Mouse (Mus musculus) midbrain, embryonic 15.5 days (tissue): ENCODE measurements around the gene Neb. TPM values are rescaled to one million over a fixed set of nuclear protein-coding genes. Genes with fewer than 3 reads are reported as not detected.

Experiments used
- ATAC-seq: fragments of 200-750 bp; cut with Nextera tagmentation; replicated peaks from 2 replicates; pipeline ENCODE4 v1.8.0; 2017; ENCODE audit warnings: moderate TSS enrichment
- H3K27ac ChIP-seq: fragments of 300-500 bp; sonication (generic); 2 replicates; pipeline ENCODE4 v1.5.1; 2015; ENCODE audit warnings: mild to moderate bottlenecking, inconsistent platforms
- H3K27me3 ChIP-seq: fragments of 300-500 bp; sonication (generic); replicated peaks from 2 replicates; pipeline ENCODE4 v1.6.1; 2015; ENCODE audit warnings: inconsistent platforms
- H3K36me3 ChIP-seq: fragments of 300-500 bp; sonication (generic); replicated peaks from 2 replicates; pipeline ENCODE4 v1.6.1; 2015; ENCODE audit warnings: inconsistent platforms
- H3K4me1 ChIP-seq: fragments of 300-500 bp; sonication (generic); 2 replicates; pipeline ENCODE4 v1.6.1; 2015; ENCODE audit warnings: inconsistent platforms
- H3K4me2 ChIP-seq: fragments of 300-500 bp; sonication (generic); 2 replicates; pipeline ENCODE4 v1.6.1; 2015; ENCODE audit warnings: inconsistent platforms, mild to moderate bottlenecking, moderate library complexity
- H3K4me3 ChIP-seq: fragments of 300-500 bp; sonication (generic); 2 replicates; pipeline ENCODE4 v1.5.1; 2015; ENCODE audit warnings: mild to moderate bottlenecking, inconsistent platforms
- H3K9ac ChIP-seq: fragments of 300-500 bp; sonication (generic); 2 replicates; pipeline ENCODE4 v1.6.1; 2015; ENCODE audit warnings: mild to moderate bottlenecking, inconsistent platforms
- H3K9me3 ChIP-seq: fragments of 300-500 bp; sonication (generic); 2 replicates; pipeline ENCODE4 v1.6.1; 2016; ENCODE audit warnings: inconsistent platforms
- WGBS: fragments of 180-500 bp; shearing (Covaris S2); methylation state at CpG from one replicate; pipeline ENCODE4 v1.1.7; 2015; ENCODE audit warnings: mixed read lengths; 5-methylcytosine and 5-hydroxymethylcytosine counted together
- polyA plus RNA-seq: library from polyadenylated mRNA; unstranded; fragments of >200 nt; fragmentation: Nextera tagmentation; extraction: Ambion mirVana; gene quantifications from 2 replicates; pipeline ENCODE4 v1.2.1, GENCODE M21; 2015

Neb gene
- polyA plus RNA-seq, 1 experiment from 2014 or later: 0.65 TPM

DNA sequence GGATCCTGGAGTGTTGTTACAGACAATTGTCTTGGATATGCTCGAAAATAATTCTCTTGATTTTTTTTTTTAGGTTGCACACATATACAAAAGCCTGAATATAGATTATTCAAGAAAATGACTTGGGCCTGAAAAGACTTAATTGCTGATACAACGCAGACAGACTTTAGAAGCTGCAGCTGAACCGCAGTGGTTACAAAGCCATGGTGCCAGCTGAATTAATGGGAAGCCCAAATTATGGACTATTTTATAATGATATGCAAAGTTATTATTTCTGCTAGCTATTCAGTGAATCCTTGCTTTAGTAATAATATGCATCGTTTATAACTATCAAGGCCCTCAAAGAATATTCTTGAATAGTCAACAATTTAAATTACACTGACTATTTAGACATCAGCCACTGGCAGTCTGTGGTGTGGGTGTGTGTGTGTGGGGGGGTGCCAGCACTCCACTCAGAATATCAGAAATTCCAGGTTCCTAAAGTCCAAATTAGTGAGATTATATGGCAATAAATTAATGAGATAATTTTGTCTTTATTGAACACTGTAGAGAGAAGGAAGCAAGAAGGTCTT, 50.9 kb downstream of the Neb start:
- Histone ChIP-seq H3K4me3 (no peak overlapping the region), H3K27ac (no peak overlapping the region), H3K27me3 (no peaks in the 10 kb centered on the region), H3K9ac (no peak overlapping the region), H3K9me3 (no peaks in the 10 kb centered on the region), H3K4me1 (no peaks in the 10 kb centered on the region), H3K4me2 (no peak overlapping the region), H3K36me3 (no peaks in the 10 kb centered on the region)
- no peak for ATAC-seq
- WGBS: 66% methylated on average over 4 of the region's 4 CpGs

DNA sequence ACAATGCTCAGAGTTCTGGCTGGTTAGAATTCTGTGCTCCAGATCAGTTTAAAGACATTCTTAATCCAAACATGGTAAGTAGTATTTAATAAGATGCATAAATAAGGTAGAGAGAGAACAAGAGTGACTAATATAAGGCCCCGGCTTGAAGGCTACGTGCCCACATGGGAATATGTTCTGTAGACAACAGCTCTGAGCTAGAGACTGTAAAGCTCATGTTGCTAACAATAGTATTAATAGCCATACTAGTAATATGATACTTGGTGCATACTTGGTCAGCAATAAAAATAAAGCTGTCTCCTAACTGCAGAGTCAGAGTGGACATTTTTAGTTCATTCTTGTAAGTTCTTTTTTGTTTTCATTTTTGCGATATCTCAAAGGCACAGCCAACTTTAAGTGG, 56.4 kb downstream of the Neb start:
- no peak overlapping the region for H3K4me2 ChIP-seq
- no peaks in the 10 kb centered on the region for H3K27me3 ChIP-seq
- no peaks in the 10 kb centered on the region for H3K9me3 ChIP-seq
- WGBS: 89% methylated on average over 3 of the region's 3 CpGs
- H3K36me3 ChIP-seq: no peaks in the 10 kb centered on the region
- no peaks in the 10 kb centered on the region for H3K4me1 ChIP-seq
- no peak overlapping the region for H3K27ac ChIP-seq
- H3K4me3 ChIP-seq: no peak overlapping the region
- no peak for ATAC-seq
- no peak overlapping the region for H3K9ac ChIP-seq

DNA sequence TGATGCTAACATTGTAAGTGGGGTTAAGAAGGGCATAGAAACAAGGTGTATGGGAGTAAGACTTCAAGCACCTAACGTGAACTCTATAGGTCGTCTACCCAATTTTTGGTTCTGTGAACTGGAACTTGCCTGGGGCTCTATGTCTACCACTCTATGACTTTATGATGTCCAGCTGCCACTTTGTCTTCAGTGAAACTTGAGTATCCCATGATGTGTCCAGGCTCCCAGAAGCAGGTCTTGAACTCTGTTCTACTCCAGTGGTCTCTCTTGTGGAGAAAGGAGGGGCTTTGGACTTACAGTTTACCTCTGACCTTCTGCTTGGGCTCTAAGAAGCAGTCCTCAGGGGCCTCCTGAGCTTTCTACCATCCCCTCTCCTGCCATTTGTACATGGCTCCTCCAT, 58.1 kb downstream of the Neb start:
- Histone ChIP-seq H3K27ac (no peak overlapping the region), H3K4me2 (no peak overlapping the region), H3K4me1 (no peaks in the 10 kb centered on the region), H3K9me3 (no peaks in the 10 kb centered on the region), H3K36me3 (no peaks in the 10 kb centered on the region), H3K9ac (no peak overlapping the region), H3K27me3 (no peaks in the 10 kb centered on the region), H3K4me3 (no peak overlapping the region)
- no peak for ATAC-seq
- WGBS: 94% methylated on average over 2 of the region's 2 CpGs

DNA sequence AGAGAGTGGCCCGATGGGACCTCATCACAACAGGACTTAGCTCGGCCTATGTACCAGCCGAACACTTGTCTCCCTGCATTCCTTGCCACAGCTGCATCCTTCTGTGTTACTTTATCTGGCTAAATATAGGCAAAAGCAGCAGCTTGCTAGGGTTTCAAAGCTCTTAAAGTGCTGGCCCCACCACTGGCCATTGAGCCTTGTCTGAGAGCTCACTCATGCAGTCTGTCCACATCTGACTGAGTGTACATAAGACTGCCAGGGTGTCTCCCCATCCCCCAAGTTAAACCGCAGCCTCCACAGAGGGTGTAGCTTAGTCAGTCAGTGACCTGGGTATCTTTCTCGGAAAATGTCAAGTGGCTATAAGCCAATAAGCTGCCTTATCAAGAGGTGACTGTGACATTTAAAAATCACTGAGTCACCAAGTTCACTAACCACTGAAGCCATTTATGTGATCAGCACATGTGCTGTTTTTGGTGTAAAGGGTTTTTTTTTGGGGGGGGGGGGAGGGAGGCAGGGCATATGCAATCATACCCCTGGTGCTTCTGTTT, 59.2 kb downstream of the Neb start:
- Histone ChIP-seq H3K9me3 (no peaks in the 10 kb centered on the region), H3K36me3 (no peaks in the 10 kb centered on the region), H3K27ac (no peak overlapping the region), H3K27me3 (no peaks in the 10 kb centered on the region), H3K4me1 (no peaks in the 10 kb centered on the region), H3K9ac (no peak overlapping the region), H3K4me2 (no peak overlapping the region), H3K4me3 (no peak overlapping the region)
- no peak for ATAC-seq
- 80% methylated on average over 5 of the region's 5 CpGs for WGBS

GRCm38 (mm10) chr2:52317471-52317870, 60.8 kb downstream of the Neb start:
- Histone ChIP-seq H3K9me3 (no peaks in the 10 kb centered on the region), H3K27ac (no peak overlapping the region), H3K36me3 (no peaks in the 10 kb centered on the region), H3K27me3 (no peaks in the 10 kb centered on the region), H3K4me2 (no peak overlapping the region), H3K9ac (no peak overlapping the region), H3K4me1 (no peaks in the 10 kb centered on the region), H3K4me3 (no peak overlapping the region)
- ATAC-seq: no peak
- WGBS: 92% methylated on average over 4 of the region's 4 CpGs

DNA sequence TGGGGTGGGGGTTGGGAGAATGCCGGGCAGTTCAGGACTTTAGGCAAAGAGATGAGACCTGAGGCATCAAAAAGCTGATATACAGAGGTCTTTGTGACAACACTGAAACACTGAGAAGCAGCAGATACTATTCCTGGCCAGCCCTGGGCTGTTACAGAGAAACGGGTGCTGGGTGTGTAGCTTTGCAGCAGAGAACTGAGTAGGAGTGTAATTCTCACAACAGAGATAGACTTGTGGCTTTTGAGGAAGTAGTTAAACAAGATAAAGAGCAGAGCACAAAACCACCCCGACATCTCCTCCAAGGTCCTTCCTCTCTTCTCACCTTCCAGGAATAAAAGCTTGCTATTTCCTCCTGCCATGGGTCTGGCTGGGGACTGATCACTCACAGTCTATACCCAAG, 62.5 kb downstream of the Neb start:
- no peak overlapping the region for H3K27ac ChIP-seq
- H3K9me3 ChIP-seq: no peaks in the 10 kb centered on the region
- no peak overlapping the region for H3K9ac ChIP-seq
- no peak for ATAC-seq
- H3K4me3 ChIP-seq: no peak overlapping the region
- no peaks in the 10 kb centered on the region for H3K4me1 ChIP-seq
- WGBS: 83% methylated on average over 3 of the region's 3 CpGs
- H3K27me3 ChIP-seq: no peaks in the 10 kb centered on the region
- no peak overlapping the region for H3K4me2 ChIP-seq
- no peaks in the 10 kb centered on the region for H3K36me3 ChIP-seq

GRCm38 (mm10) chr2:52314922-52315730, 63.1 kb downstream of the Neb start:
- no peaks in the 10 kb centered on the region for H3K4me1 ChIP-seq
- no peaks in the 10 kb centered on the region for H3K36me3 ChIP-seq
- H3K9ac ChIP-seq: no peak overlapping the region
- no peaks in the 10 kb centered on the region for H3K27me3 ChIP-seq
- no peak overlapping the region for H3K4me2 ChIP-seq
- ATAC-seq: no peak
- no peaks in the 10 kb centered on the region for H3K9me3 ChIP-seq
- no peak overlapping the region for H3K27ac ChIP-seq
- H3K4me3 ChIP-seq: no peak overlapping the region
- WGBS: 67% methylated on average over 7 of the region's 7 CpGs

DNA sequence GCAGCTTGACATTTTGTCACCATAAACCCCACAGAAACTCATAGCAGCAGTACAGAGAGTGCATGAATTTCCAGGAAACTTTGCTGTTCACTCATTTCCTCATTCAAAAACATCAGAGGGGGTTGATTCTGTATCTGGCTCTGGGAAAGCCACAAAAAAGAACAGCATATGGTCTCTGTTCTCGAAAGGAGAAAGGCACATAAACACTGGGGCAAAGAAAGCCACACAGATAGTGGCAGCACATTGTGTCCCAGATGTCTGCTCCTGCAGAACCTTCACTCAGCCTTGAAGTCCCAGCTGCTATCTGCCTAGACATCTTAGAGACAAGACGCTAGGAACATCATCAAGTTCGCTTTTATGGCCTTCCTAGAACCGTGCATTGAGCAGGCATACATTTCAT, 67.5 kb downstream of the Neb start:
- H3K27ac ChIP-seq: no peak overlapping the region
- no peaks in the 10 kb centered on the region for H3K9me3 ChIP-seq
- H3K36me3 ChIP-seq: no peaks in the 10 kb centered on the region
- no peak overlapping the region for H3K9ac ChIP-seq
- no peaks in the 10 kb centered on the region for H3K4me1 ChIP-seq
- WGBS: 88% methylated on average over 4 of the region's 4 CpGs
- H3K27me3 ChIP-seq: no peaks in the 10 kb centered on the region
- ATAC-seq: no peak
- H3K4me2 ChIP-seq: no peak overlapping the region
- H3K4me3 ChIP-seq: no peak overlapping the region

- no peak for ATAC-seq
- WGBS: 81% methylated on average over 5 of the region's 5 CpGs
- H3K9me3 ChIP-seq: no peaks in the 10 kb centered on the region
- H3K4me2 ChIP-seq: no peak overlapping the region
- no peaks in the 10 kb centered on the region for H3K4me1 ChIP-seq
- no peak overlapping the region for H3K27ac ChIP-seq
- H3K36me3 ChIP-seq: no peaks in the 10 kb centered on the region
- no peak overlapping the region for H3K4me3 ChIP-seq
- no peak overlapping the region for H3K9ac ChIP-seq
- H3K27me3 ChIP-seq: no peaks in the 10 kb centered on the region
Observed at GRCm38 (mm10) chr2:52306635-52307034, 71.6 kb downstream of the Neb start.

- Histone ChIP-seq H3K9me3 (no peaks in the 10 kb centered on the region), H3K9ac (no peak overlapping the region), H3K4me3 (no peak overlapping the region), H3K27me3 (no peaks in the 10 kb centered on the region), H3K4me1 (no peaks in the 10 kb centered on the region), H3K4me2 (no peak overlapping the region), H3K27ac (no peak overlapping the region), H3K36me3 (no peaks in the 10 kb centered on the region)
- 79% methylated on average over 3 of the region's 3 CpGs for WGBS
- ATAC-seq: no peak
Observed at GRCm38 (mm10) chr2:52304554-52304953, 73.7 kb downstream of the Neb start.

- H3K4me2 ChIP-seq: no peak overlapping the region
- H3K9ac ChIP-seq: no peak overlapping the region
- H3K27ac ChIP-seq: no peak overlapping the region
- WGBS: 86% methylated on average over 1 of the region's 1 CpGs
- no peaks in the 10 kb centered on the region for H3K36me3 ChIP-seq
- no peak overlapping the region for H3K4me3 ChIP-seq
- no peaks in the 10 kb centered on the region for H3K4me1 ChIP-seq
- no peaks in the 10 kb centered on the region for H3K27me3 ChIP-seq
- no peak for ATAC-seq
- no peaks in the 10 kb centered on the region for H3K9me3 ChIP-seq
Observed at GRCm38 (mm10) chr2:52303405-52303804, 74.9 kb downstream of the Neb start.

DNA sequence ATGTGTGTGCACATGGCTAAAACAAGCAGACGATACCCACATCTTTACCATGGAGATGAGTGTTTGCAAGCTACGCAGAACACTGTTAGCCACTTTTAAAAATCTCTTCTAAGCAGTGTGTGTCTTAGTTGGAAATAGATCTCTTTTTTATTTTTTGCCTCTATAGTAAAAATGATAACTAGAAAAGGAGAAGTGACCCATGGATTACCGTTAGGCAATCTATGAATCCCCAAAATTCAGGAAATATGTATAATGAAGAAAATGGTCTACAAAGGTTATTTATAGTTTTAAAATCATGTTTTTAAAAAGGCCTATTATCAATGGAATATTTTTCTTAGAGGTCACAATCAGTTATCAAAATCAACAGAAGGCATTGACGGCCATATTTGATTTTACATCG, 80.3 kb downstream of the Neb start:
- no peaks in the 10 kb centered on the region for H3K36me3 ChIP-seq
- no peak for ATAC-seq
- no peak overlapping the region for H3K4me3 ChIP-seq
- no peaks in the 10 kb centered on the region for H3K27me3 ChIP-seq
- H3K4me2 ChIP-seq: no peak overlapping the region
- WGBS: 95% methylated on average over 5 of the region's 5 CpGs
- no peak overlapping the region for H3K9ac ChIP-seq
- no peaks in the 10 kb centered on the region for H3K9me3 ChIP-seq
- H3K4me1 ChIP-seq: no peaks in the 10 kb centered on the region
- H3K27ac ChIP-seq: no peak overlapping the region

DNA sequence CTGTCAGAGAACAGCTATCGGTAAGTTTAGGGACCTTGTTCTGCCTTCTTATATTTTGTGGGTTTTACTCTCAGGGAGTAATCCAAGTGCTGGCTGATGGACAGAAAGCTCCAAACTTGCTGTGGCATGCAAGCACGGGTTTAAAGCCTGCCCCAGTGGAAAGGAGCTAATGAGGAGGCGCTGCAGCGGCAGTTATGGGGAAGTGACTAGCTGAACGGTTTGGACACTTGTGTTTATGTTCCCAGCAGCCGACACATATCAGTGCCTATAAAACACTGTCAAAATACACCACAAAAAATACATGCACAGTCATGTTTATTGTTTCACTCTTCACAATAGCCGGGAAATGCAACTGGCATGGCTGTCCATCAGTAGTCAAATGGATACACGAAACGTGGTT, 81.5 kb downstream of the Neb start:
- Histone ChIP-seq H3K36me3 (no peaks in the 10 kb centered on the region), H3K27ac (no peak overlapping the region), H3K9me3 (no peaks in the 10 kb centered on the region), H3K9ac (no peak overlapping the region), H3K27me3 (no peaks in the 10 kb centered on the region), H3K4me2 (no peak overlapping the region), H3K4me1 (no peaks in the 10 kb centered on the region), H3K4me3 (no peak overlapping the region)
- ATAC-seq: no peak
- 91% methylated on average over 9 of the region's 9 CpGs for WGBS
